16 mouse cellular contexts compared by ENCODE assay signal in genomic region chr1:157645682-157646421, GRCm38 (mm10).
"Had no signal": no experiment of that assay in that cellular context is flagged by ENCODE, and none has a peak within 500 bp of the region (broad histone marks: within the 10 kb centered on the region; RNA-seq: fewer than 3 reads in every experiment).

No protein-coding gene starts in this region.

- H3K9ac ChIP-seq: intestine, embryonic 15.5 days; limb, embryonic 15.5 days; liver, embryonic 15.5 days; lung, embryonic 15.5 days; neural tube, embryonic 12.5 days had no signal

- DNase-seq: kidney, adult 8-10 months; kidney, postnatal 10 days; kidney, postnatal 4 days; layer of hippocampus, adult 9-11 months; layer of hippocampus, postnatal 36 days; lung, postnatal 14 days; midbrain, embryonic 14.5 days; thymus, postnatal 14 days had no signal

- H3K36me3 ChIP-seq: intestine, embryonic 15.5 days; limb, embryonic 15.5 days; liver, embryonic 15.5 days; lung, embryonic 15.5 days; neural tube, embryonic 12.5 days had no signal

- H3K27me3 ChIP-seq: intestine, embryonic 15.5 days; limb, embryonic 15.5 days; liver, embryonic 15.5 days; lung, embryonic 15.5 days; megakaryocyte, embryonic 14.5 days; neural tube, embryonic 12.5 days had no signal

- H3K9me3 ChIP-seq: intestine, embryonic 15.5 days; limb, embryonic 15.5 days; liver, embryonic 15.5 days; lung, embryonic 15.5 days; megakaryocyte, embryonic 14.5 days; neural tube, embryonic 12.5 days had no signal

- ATAC-seq: intestine, embryonic 15.5 days had no signal

- H3K27ac ChIP-seq: intestine, embryonic 15.5 days; limb, embryonic 15.5 days; liver, embryonic 15.5 days; lung, embryonic 15.5 days; macrophage; neural tube, embryonic 12.5 days; stomach, postnatal 0 days had no signal

- H3K4me1 ChIP-seq: intestine, embryonic 15.5 days; limb, embryonic 15.5 days; liver, embryonic 15.5 days; lung, embryonic 15.5 days; megakaryocyte, embryonic 14.5 days; neural tube, embryonic 12.5 days had no signal

- H3K4me3 ChIP-seq: intestine, embryonic 15.5 days; limb, embryonic 15.5 days; liver, embryonic 15.5 days; lung, embryonic 15.5 days; neural tube, embryonic 12.5 days had no signal

- H3K4me2 ChIP-seq: intestine, embryonic 15.5 days; limb, embryonic 15.5 days; liver, embryonic 15.5 days; lung, embryonic 15.5 days; neural tube, embryonic 12.5 days had no signal
